Mouse (Mus musculus): ENCODE results near the gene Esp22. TPM values are rescaled to one million over a fixed set of nuclear protein-coding genes. Genes with fewer than 3 reads are reported as not detected.

Gene Esp22
- not detected in 2 replicates for polyA plus RNA-seq (2012; rRNA removed)

GRCm38 (mm10) chr17:39095034-39095433, at the start of gene Esp22:
Gene Esp22 (plus strand): TSS chr17:39095334.

DNA sequence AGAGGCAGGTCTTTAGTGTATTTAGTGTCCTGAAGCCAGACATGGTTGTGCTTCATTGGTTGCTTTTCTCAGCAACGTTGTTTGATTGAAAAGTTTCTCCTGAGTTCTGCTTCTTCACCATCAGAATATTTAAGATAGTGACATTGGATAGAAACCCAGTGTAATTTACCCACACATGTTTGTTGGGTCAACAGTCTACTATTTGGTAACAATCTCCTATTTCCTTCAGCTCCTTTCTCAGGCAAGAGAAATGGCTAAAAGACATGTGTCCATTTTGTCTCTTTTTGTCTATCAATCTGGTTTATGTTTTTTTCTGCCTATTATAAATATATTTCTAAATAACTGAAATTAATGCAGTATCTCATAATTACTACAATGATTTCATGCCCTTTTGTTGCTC, 18.2 kb upstream of the Esp22 start, which contains the start of gene Esp23:
Gene Esp23 (minus strand): TSS at position 101 of the 400 bp plus-strand sequence.

Other genes starting within 250 kb of the Esp22 start
- gene Esp24, start 58.6 kb upstream of the Esp22 start, polyA plus RNA-seq (2012; rRNA removed): not detected in 2 replicates
- not detected in 2 replicates for gene Gm21903, start 52.0 kb upstream of the Esp22 start, polyA plus RNA-seq (2012; rRNA removed)
- not detected in 2 replicates for gene Esp23, start 18.3 kb upstream of the Esp22 start, polyA plus RNA-seq (2012; rRNA removed)

All from ovary, adult 2 months (tissue).